Mouse (Mus musculus) E14TG2a.4 (cell line): ENCODE results near the gene Eva1c.

Experiments
- CTCF ChIP-seq: conservative IDR thresholded peaks from 2 replicates; pipeline ENCODE4 v1.5.1; 2014; ENCODE audit warnings: low read length
- NANOG ChIP-seq: IDR thresholded peaks from 2 replicates; pipeline ENCODE4 v1.6.1; 2014; ENCODE audit warnings: borderline replicate concordance, low read length, mixed read lengths

DNA sequence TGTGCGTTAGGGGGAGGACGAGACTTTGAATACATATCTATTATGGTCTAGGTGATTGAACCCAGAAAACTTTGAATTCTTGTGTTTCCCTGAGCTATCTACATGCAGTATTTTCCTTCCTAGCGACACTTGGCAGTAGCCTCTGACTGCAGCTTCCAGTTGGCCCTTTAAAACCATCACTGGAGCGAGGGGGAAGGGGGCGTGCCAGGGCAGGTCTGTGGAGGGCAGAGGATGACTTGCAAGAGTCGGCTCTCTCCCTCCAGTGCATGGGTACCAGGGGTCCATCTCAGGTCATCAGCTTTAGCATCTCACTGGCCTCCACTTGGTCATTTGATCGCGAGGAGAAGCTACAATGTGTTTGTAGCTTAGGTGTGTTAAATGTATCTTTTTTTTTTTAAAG lies 46.4 kb downstream of the Eva1c start:
- no peak for TF ChIP-seq CTCF
- TF ChIP-seq NANOG = no peak
